Mouse (Mus musculus) liver, embryonic 14.5 days (tissue): ENCODE measurements at regions not wholly inside any gene's neighbourhood (a gene's known extent, or its start where the extent isn't known, plus 50 kb on each side); places are given as distances from the start of the nearest gene placed in this dataset.

Source experiments
- ATAC-seq: fragments of 200-750 bp; cut with Nextera tagmentation; 2 replicates; pipeline ENCODE4 v1.8.0; 2017; ENCODE audit warnings: moderate number of reproducible peaks, mild to moderate bottlenecking, moderate library complexity; ENCODE audit not compliant: insufficient read depth
- DNase-seq, 3 experiments: peaks; one replicate each; pipeline ENCODE4 v3.0.0-alpha.2; 2012 to 2013; ENCODE audit warnings: low read depth in 3 of 3, low spot score in 3 of 3
- H3K27ac ChIP-seq: fragments of 300-500 bp; sonication (generic); 2 replicates; pipeline ENCODE4 v1.5.1; 2014; ENCODE audit warnings: moderate library complexity, mild to moderate bottlenecking, control low read depth, inconsistent platforms
- H3K27me3 ChIP-seq: fragments of 300-500 bp; sonication (generic); 2 replicates; pipeline ENCODE4 v1.6.1; 2014; ENCODE audit warnings: mild to moderate bottlenecking, low read length, moderate library complexity; ENCODE audit not compliant: control insufficient read depth, insufficient read depth
- H3K36me3 ChIP-seq: fragments of 300-500 bp; sonication (generic); replicated peaks from 2 replicates; pipeline ENCODE4 v1.6.1; 2014; ENCODE audit warnings: low read depth; ENCODE audit not compliant: control insufficient read depth, insufficient read depth
- H3K4me1 ChIP-seq, 2 experiments: fragments of 200-500 bp in 1 of 2; fragments of 300-500 bp in 1 of 2; sonication (generic) in 1 of 2; replicated peaks; 2 replicates each; pipeline ENCODE4 v1.6.1; 2012 to 2014; ENCODE audit warnings: antibody characterized with exemption in 1 of 2, inconsistent platforms in 1 of 2, low read length in 1 of 2; ENCODE audit not compliant: control insufficient read depth in 2 of 2, insufficient read depth in 2 of 2
- H3K4me2 ChIP-seq: fragments of 300-500 bp; sonication (generic); 2 replicates; pipeline ENCODE4 v1.6.1; 2014; ENCODE audit warnings: low read depth, mild to moderate bottlenecking, control low read depth, moderate library complexity
- H3K4me3 ChIP-seq, 2 experiments: fragments of 200-500 bp in 1 of 2; fragments of 300-500 bp in 1 of 2; sonication (generic) in 1 of 2; 2 replicates each; pipeline ENCODE4 v1.5.1; 2012 to 2014; ENCODE audit warnings: low read depth in 2 of 2, low read length in 2 of 2, mild to moderate bottlenecking in 2 of 2, control low read depth in 1 of 2, inconsistent platforms in 1 of 2, moderate library complexity in 1 of 2; ENCODE audit not compliant: insufficient read depth in 1 of 2
- H3K9ac ChIP-seq: fragments of 300-500 bp; sonication (generic); replicated peaks from 2 replicates; pipeline ENCODE4 v1.6.1; 2014; ENCODE audit warnings: mild to moderate bottlenecking, control low read depth, moderate library complexity
- H3K9me3 ChIP-seq: fragments of 300-500 bp; sonication (generic); 2 replicates; pipeline ENCODE4 v1.6.1; 2016; ENCODE audit warnings: low read length, mixed read lengths; ENCODE audit not compliant: control insufficient read depth
- CTCF ChIP-seq: IDR thresholded peaks from 2 replicates; pipeline ENCODE4 v1.5.1; 2016; ENCODE audit warnings: antibody characterized with exemption, low read depth, control low read depth
- EP300 ChIP-seq: IDR thresholded peaks from 2 replicates; pipeline ENCODE4 v1.6.1; 2016; ENCODE audit warnings: antibody characterized with exemption, low read depth
- WGBS: fragments of 180-500 bp; shearing (Covaris S2); extraction: QIAGEN DNeasy Blood & Tissue Kit; methylation state at CpG from one replicate; pipeline ENCODE4 v1.1.7; 2014; ENCODE audit not compliant: insufficient replicate concordance; 5-methylcytosine and 5-hydroxymethylcytosine counted together

GRCm38 (mm10) chr15:59828421-59828820, 188.0 kb downstream of the 4933412E24Rik start:
- Histone ChIP-seq H3K27me3 (no peaks in the 10 kb centered on the region), H3K27ac (no peak overlapping the region), H3K9ac (no peak overlapping the region), H3K4me2 (no peak overlapping the region), H3K4me1 (no peaks in the 10 kb centered on the region; a peak in 1 of 4 replicates), H3K4me3 (no peak overlapping the region), H3K9me3 (no peaks in the 10 kb centered on the region), H3K36me3 (no peaks in the 10 kb centered on the region)
- peak; percentile 6 to 23 (median 9) for DNase-seq
- no peak for TF ChIP-seq EP300
- TF ChIP-seq CTCF = peak; percentile 72
- ATAC-seq = no peak
- 19% methylated on average over 5 of the region's 5 CpGs for WGBS

- Histone ChIP-seq H3K27me3 (no peaks in the 10 kb centered on the region), H3K4me3 (no peak overlapping the region), H3K27ac (no peak overlapping the region), H3K36me3 (no peaks in the 10 kb centered on the region), H3K9me3 (no peaks in the 10 kb centered on the region), H3K4me2 (no peak overlapping the region), H3K4me1 (no peaks in the 10 kb centered on the region; a peak in 1 of 4 replicates), H3K9ac (no peak overlapping the region)
- no peak for ATAC-seq
- DNase-seq = no peak
- WGBS = 65% methylated on average over 14 of the region's 14 CpGs
- TF ChIP-seq EP300 (no peak), CTCF (no peak)
Measured at GRCm38 (mm10) chr15:59826164-59826950, 190.1 kb downstream of the 4933412E24Rik start.

DNA sequence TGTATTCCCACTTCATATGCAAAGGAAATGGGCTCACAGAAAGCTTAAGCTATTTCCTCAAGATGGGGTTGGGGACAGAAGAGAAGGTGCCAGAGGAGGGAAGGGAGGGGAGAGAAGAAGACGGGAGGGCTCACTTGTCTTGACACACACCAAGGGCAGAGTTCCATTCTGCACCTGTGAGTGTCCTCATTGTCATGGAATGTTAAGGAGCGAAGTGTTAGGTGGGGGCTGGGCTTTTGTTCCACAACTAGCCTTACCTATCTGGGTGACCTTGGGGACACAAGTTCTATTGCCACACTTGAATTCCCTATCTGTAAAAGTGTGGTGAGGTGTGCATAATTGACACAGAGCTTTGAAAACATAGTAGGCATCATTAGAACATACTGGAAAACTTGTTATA, 192.5 kb downstream of the 4933412E24Rik start:
- TF ChIP-seq EP300 (no peak), CTCF (no peak)
- Histone ChIP-seq H3K9me3 (no peaks in the 10 kb centered on the region), H3K36me3 (no peaks in the 10 kb centered on the region), H3K27ac (no peak overlapping the region), H3K27me3 (no peaks in the 10 kb centered on the region), H3K4me2 (no peak overlapping the region), H3K4me1 (no peaks in the 10 kb centered on the region), H3K9ac (no peak overlapping the region), H3K4me3 (no peak overlapping the region)
- no peak for ATAC-seq
- WGBS = 58% methylated on average over 2 of the region's 2 CpGs
- no peak for DNase-seq

- Histone ChIP-seq H3K36me3 (no peaks in the 10 kb centered on the region), H3K4me3 (no peak overlapping the region), H3K9ac (no peak overlapping the region), H3K4me1 (no peaks in the 10 kb centered on the region), H3K4me2 (no peak overlapping the region), H3K9me3 (no peaks in the 10 kb centered on the region), H3K27ac (no peak overlapping the region), H3K27me3 (no peaks in the 10 kb centered on the region)
- TF ChIP-seq EP300 (no peak), CTCF (no peak)
- no peak for DNase-seq
- ATAC-seq = no peak
- 55% methylated on average over 3 of the region's 3 CpGs for WGBS
Measured at GRCm38 (mm10) chr15:59822995-59823681, 193.3 kb downstream of the 4933412E24Rik start.

GRCm38 (mm10) chr15:59820317-59820716, 196.1 kb downstream of the 4933412E24Rik start:
- DNase-seq = no peak
- no peak overlapping the region for H3K9ac ChIP-seq
- H3K27me3 ChIP-seq = no peaks in the 10 kb centered on the region
- no peak overlapping the region for H3K4me2 ChIP-seq
- no peaks in the 10 kb centered on the region for H3K4me1 ChIP-seq
- H3K9me3 ChIP-seq = no peaks in the 10 kb centered on the region
- ATAC-seq = no peak
- TF ChIP-seq CTCF (no peak), EP300 (no peak)
- no peak overlapping the region for H3K27ac ChIP-seq
- 50% methylated on average over 10 of the region's 10 CpGs for WGBS
- H3K4me3 ChIP-seq = no peak overlapping the region
- H3K36me3 ChIP-seq = no peaks in the 10 kb centered on the region
